Mouse (Mus musculus) monocyte, adult 5-6 weeks (primary cell): ENCODE data around the gene Onecut3. TPM values are rescaled to one million over a fixed set of nuclear protein-coding genes. Genes with fewer than 3 reads are reported as not detected.

Source experiments
- ATAC-seq: fragments of 153-309, 156-312 bp; replicated peaks from 2 replicates; pipeline ENCODE4 v1.8.0; 2017; ENCODE audit warnings: mild to moderate bottlenecking; ENCODE audit not compliant: low TSS enrichment, insufficient number of reproducible peaks, severe bottlenecking, poor library complexity, low FRiP score
- total RNA-seq: library from RNA; stranded (forward); fragments of 200-1000, 200-491, 200-594 nt; gene quantifications from 3 replicates; pipeline ENCODE4 v1.2.3, GENCODE M21; 2017

Gene Onecut3
- total RNA-seq, 1 experiment from 2014 or later = not detected

DNA sequence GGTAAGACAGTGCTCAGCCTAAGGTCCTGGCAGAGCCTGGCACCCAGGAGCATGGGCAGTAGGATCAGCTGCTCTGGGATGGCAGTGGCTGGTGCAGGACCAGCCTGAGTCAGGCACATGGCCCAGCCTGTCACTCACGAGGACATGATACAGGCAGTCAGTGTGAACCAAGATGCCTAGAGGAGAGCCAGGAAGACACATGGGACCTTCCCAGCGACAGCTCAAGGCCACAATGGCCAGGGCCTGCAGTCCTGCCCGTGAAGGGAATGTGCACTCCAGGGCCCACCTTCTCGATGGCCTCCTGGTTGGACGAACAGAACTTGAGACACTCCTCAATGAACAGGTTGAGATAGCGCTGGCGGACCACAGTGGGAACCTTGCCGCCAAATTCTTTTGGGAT, 51.0 kb downstream of the Onecut3 start:
- no peak for ATAC-seq

DNA sequence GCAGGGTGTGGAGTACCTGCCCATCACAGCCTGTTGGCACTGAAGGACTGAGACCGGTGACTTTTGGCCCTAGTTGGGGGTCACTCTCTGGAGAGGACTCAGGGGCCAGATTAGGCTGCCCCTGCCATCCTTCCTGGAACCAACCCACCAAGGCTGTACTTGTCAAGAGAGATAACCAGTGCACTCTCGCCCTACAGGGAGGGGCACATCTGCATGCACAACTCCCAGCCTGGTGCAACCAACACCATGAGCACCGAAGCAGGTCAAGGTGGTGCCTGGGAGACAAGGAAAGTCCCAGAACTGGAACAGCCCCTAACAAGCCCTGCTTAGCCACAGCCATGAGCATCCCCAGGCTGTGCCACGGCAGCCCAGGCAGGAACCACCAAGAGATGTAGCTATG, 52.3 kb downstream of the Onecut3 start:
- ATAC-seq = no peak

DNA sequence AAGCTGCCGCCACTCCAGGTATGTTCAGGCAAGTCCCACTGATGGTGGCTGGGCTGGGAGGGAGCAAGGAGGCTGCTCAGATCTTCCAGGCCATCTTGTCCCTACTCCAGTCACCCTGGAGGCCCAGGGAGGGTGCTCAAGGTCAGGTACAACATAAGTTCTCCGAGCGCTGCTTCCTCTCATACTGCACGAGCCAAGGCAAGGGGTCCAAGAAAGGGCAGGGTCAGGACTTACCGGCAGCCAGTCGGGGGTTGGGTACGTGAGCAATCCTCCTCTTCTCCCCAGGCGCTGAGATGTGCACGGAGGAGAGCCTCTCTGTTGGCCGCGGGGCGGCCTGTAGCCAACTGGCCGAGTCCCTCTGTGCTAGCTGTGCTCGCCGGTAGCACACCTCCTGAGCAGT, 52.9 kb downstream of the Onecut3 start:
- ATAC-seq = no peak

- ATAC-seq = peak; percentile 54; the same call in 1 of the 2 replicates
These were observed 53.9 kb downstream of the Onecut3 start for GRCm38 (mm10) chr10:80548428-80549006.

GRCm38 (mm10) chr10:80549279-80549678, 54.6 kb downstream of the Onecut3 start:
- no peak for ATAC-seq

DNA sequence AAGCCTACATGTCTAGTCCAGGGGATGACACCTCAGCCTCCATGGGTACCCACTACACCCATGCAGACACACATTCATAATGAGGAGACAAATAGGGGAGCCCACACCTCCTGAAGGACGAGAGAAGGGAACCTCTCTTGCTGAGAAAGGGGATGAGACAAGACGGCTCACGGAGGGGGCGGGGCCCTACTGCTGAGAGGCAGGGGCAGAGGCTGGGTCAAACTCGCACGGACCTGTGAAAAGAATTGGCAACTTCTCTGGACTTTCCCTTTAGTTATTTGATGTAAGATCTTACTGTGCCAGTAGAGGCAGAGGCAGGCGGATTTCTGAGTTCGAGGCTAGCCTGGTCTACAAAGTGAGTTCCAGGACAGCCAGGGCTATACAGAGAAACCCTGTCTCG, 57.7 kb downstream of the Onecut3 start:
- ATAC-seq = no peak

DNA sequence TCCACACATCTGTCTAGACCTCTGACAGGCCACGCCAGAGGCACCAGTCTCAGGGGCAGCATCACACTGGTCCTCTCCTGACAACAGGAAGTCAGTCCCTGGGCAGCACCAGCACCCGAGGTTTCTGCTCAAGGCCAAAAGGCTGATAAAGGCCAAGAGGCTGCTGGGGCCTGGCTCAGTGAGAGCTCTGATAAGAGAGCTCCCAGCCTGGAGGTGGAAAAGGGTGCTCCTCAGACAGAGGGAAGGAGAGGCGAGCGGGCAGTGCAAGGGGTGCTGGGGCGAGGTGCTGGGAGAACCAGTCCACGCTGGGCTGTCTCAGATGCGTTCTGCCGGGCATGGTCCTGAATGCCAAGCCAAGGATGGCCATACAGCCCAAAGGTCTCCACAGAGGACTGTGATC, 58.9 kb downstream of the Onecut3 start:
- no peak for ATAC-seq

GRCm38 (mm10) chr10:80553997-80554396, 59.4 kb downstream of the Onecut3 start:
- no peak for ATAC-seq

- ATAC-seq = no peak
These were observed 62.8 kb downstream of the Onecut3 start for GRCm38 (mm10) chr10:80557346-80557965.

GRCm38 (mm10) chr10:80559431-80559830, 64.8 kb downstream of the Onecut3 start:
- ATAC-seq = no peak

- ATAC-seq = no peak; the same call in 1 of the 2 replicates
These were observed 66.0 kb downstream of the Onecut3 start for GRCm38 (mm10) chr10:80560621-80561020.

- ATAC-seq = peak; percentile 80
These were observed 66.7 kb downstream of the Onecut3 start, which contains the start of gene Rexo1 for GRCm38 (mm10) chr10:80561116-80561944. Gene Rexo1 (minus strand): TSS chr10:80561560.

GRCm38 (mm10) chr10:80566375-80567092, 71.9 kb downstream of the Onecut3 start:
- peak; percentile 45 for ATAC-seq

Other genes starting within 250 kb of the Onecut3 start
- 60.9 to 74.8 TPM (median 61.4 TPM) in 3 replicates for gene Ndufs7, start 245.7 kb upstream of the Onecut3 start, total RNA-seq
- 3.8 to 4.7 TPM in 2 of 3 replicates, not detected in the other for gene Gamt, start 233.8 kb upstream of the Onecut3 start, total RNA-seq
- gene Dazap1, start 233.3 kb upstream of the Onecut3 start, total RNA-seq = 85.1 to 132 TPM (median 92.5 TPM) in 3 replicates
- 1,267 to 1,604 TPM (median 1,393 TPM) in 3 replicates for gene Rps15, start 202.4 kb upstream of the Onecut3 start, total RNA-seq
- gene Apc2, start 198.9 kb upstream of the Onecut3 start, total RNA-seq = 2.3 TPM in 1 of 3 replicates, not detected in the others
- gene 2310011J03Rik, start 174.3 kb upstream of the Onecut3 start, total RNA-seq = 23.5 to 28.1 TPM (median 27.6 TPM) in 3 replicates
- gene Pcsk4, start 165.3 kb upstream of the Onecut3 start, total RNA-seq = 0.57 TPM in 1 of 3 replicates, not detected in the others
- gene Reep6, start 164.9 kb upstream of the Onecut3 start, total RNA-seq = not detected in 3 replicates
- 0.10 to 0.43 TPM in 2 of 3 replicates, not detected in the other for gene Adamtsl5, start 146.4 kb upstream of the Onecut3 start, total RNA-seq
- not detected in 3 replicates for gene Plk5, start 138.4 kb upstream of the Onecut3 start, total RNA-seq
- 4.1 to 5.3 TPM (median 5.2 TPM) in 3 replicates for gene Mex3d, start 107.2 kb upstream of the Onecut3 start, total RNA-seq
- gene Mbd3, start 95.3 kb upstream of the Onecut3 start, total RNA-seq = 11.4 to 34.6 TPM (median 18.6 TPM) in 3 replicates
- gene Uqcr11, start 88.0 kb upstream of the Onecut3 start, total RNA-seq = 56.9 to 82.5 TPM (median 76.8 TPM) in 3 replicates
- 18.9 to 30.0 TPM (median 26.1 TPM) in 3 replicates for gene Tcf3, start 61.2 kb upstream of the Onecut3 start, total RNA-seq
- 1.0 to 1.6 TPM in 2 of 3 replicates, not detected in the other for gene Atp8b3, start 44.3 kb downstream of the Onecut3 start, total RNA-seq
- 21.1 to 32.2 TPM (median 24.1 TPM) in 3 replicates for gene Rexo1, start 66.7 kb downstream of the Onecut3 start, total RNA-seq
- gene Klf16, start 82.5 kb downstream of the Onecut3 start, total RNA-seq = 5.1 to 8.5 TPM (median 8.2 TPM) in 3 replicates
- gene Abhd17a, start 95.5 kb downstream of the Onecut3 start, total RNA-seq = 15.2 to 20.8 TPM (median 17.0 TPM) in 3 replicates
- 6.0 to 11.2 TPM (median 7.9 TPM) in 3 replicates for gene Scamp4, start 108.0 kb downstream of the Onecut3 start, total RNA-seq
- 1.8 TPM in 1 of 3 replicates, not detected in the others for gene Adat3, start 108.0 kb downstream of the Onecut3 start, total RNA-seq
- 0.78 to 1.0 TPM in 2 of 3 replicates, not detected in the other for gene Gm49322, start 111.2 kb downstream of the Onecut3 start, total RNA-seq
- 174 to 193 TPM (median 192 TPM) in 3 replicates for gene Csnk1g2, start 128.0 kb downstream of the Onecut3 start, total RNA-seq
- 14.6 to 23.9 TPM (median 23.1 TPM) in 3 replicates for gene Btbd2, start 162.2 kb downstream of the Onecut3 start, total RNA-seq
- 56.7 to 115 TPM (median 94.0 TPM) in 3 replicates for gene Mknk2, start 183.3 kb downstream of the Onecut3 start, total RNA-seq
- 57.4 to 129 TPM (median 87.2 TPM) in 3 replicates for gene Mob3a, start 207.1 kb downstream of the Onecut3 start, total RNA-seq
- gene Izumo4, start 207.3 kb downstream of the Onecut3 start, total RNA-seq = 10.6 to 17.9 TPM (median 17.1 TPM) in 3 replicates
- gene Ap3d1, start 247.4 kb downstream of the Onecut3 start, total RNA-seq = 65.5 to 110 TPM (median 103 TPM) in 3 replicates